Mouse (Mus musculus) ES-Bruce4 (cell line): ENCODE measurements at regions not wholly inside any gene's neighbourhood (a gene's known extent, or its start where the extent isn't known, plus 50 kb on each side); places are given as distances from the start of the nearest gene placed in this dataset.

Experiments used
- H3K27ac ChIP-seq: 2 replicates; pipeline ENCODE4 v1.5.1; 2012; ENCODE audit warnings: low read length, inconsistent platforms; ENCODE audit not compliant: insufficient read depth
- H3K27me3 ChIP-seq: 2 replicates; pipeline ENCODE4 v1.6.1; 2012; ENCODE audit warnings: mild to moderate bottlenecking, low read length, inconsistent platforms; ENCODE audit not compliant: control insufficient read depth, poor library complexity, insufficient read depth, severe bottlenecking
- H3K36me3 ChIP-seq: 2 replicates; pipeline ENCODE4 v1.6.1; 2012; ENCODE audit warnings: inconsistent platforms, mild to moderate bottlenecking, low read length, moderate library complexity; ENCODE audit not compliant: control insufficient read depth, poor library complexity, insufficient read depth, severe bottlenecking
- H3K4me1 ChIP-seq: one replicate; pipeline ENCODE4 v1.8.1; 2011; ENCODE audit warnings: low read length; ENCODE audit not compliant: control insufficient read depth, insufficient read depth
- H3K4me3 ChIP-seq: 2 replicates; pipeline ENCODE4 v1.5.1; 2011; ENCODE audit warnings: low read depth, mild to moderate bottlenecking, low read length
- H3K9ac ChIP-seq: 2 replicates; pipeline ENCODE4 v1.6.1; 2012; ENCODE audit warnings: low read depth, mild to moderate bottlenecking, inconsistent platforms; ENCODE audit not compliant: poor library complexity, severe bottlenecking
- H3K9me3 ChIP-seq: replicated peaks from 2 replicates; pipeline ENCODE4 v1.6.1; 2012; ENCODE audit warnings: mild to moderate bottlenecking, low read length, inconsistent platforms; ENCODE audit not compliant: control insufficient read depth, poor library complexity, insufficient read depth, severe bottlenecking
- CTCF ChIP-seq: IDR thresholded peaks from one replicate; pipeline ENCODE4 v1.8.1; 2011; ENCODE audit warnings: low read depth, low read length
- EP300 ChIP-seq: IDR thresholded peaks from 2 replicates; pipeline ENCODE4 v1.6.1; 2011; ENCODE audit warnings: low read depth, low read length; ENCODE audit not compliant: insufficient read depth
- POLR2A ChIP-seq: IDR thresholded peaks from one replicate; pipeline ENCODE4 v1.8.1; 2011; ENCODE audit warnings: low read length; ENCODE audit not compliant: insufficient read depth

DNA sequence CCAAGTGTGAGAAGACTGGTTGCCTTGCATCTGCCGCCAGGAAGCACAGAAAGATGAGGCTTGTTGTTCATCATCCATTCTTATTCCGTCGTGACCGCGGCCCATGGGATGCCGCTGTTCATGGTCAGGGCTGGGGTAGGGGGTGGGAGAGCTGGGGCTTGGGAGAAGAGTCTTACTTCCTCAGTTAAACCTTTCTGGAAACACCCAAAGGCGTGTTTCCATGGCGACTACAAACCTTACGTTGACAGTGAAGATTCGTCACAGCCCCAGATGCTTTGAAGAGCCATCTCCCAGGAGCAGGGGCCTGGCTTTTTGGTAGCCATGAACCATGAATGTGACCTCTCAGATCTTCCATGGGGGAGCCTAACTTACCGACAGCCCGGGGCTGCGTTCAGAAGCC lies 114.6 kb upstream of the Lrfn2 start:
- H3K27me3 ChIP-seq = no peaks in the 10 kb centered on the region
- H3K4me1 ChIP-seq = peaks cover 13% of the 10 kb centered on the region
- no peaks in the 10 kb centered on the region for H3K9me3 ChIP-seq
- H3K4me3 ChIP-seq = no peak overlapping the region
- no peak overlapping the region for H3K9ac ChIP-seq
- TF ChIP-seq EP300 = no peak
- TF ChIP-seq POLR2A = no peak
- no peak for TF ChIP-seq CTCF
- no peak overlapping the region for H3K27ac ChIP-seq
- no peaks in the 10 kb centered on the region for H3K36me3 ChIP-seq

DNA sequence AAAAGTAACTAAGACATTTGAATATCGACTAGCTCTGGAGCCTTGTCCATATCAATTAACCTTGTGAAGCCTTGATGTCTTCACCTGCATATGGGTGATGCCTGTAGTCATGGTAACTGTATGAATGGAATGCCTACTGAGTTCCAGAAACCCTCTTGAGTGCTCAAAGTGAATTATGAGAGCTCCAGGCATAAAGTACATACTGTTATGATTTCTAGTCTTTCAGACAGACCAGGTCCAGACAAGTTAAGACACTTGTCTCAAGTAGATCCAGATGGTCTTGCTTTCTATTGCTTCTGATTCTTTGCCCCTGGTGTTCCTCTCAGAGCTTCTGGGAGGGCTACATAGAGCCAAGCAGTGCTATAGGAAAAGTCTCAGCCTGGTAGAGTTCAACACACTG lies 112.5 kb upstream of the Lrfn2 start:
- Histone ChIP-seq H3K9ac (no peak overlapping the region), H3K4me1 (peaks cover 7% of the 10 kb centered on the region), H3K27me3 (no peaks in the 10 kb centered on the region), H3K36me3 (no peaks in the 10 kb centered on the region), H3K9me3 (no peaks in the 10 kb centered on the region), H3K4me3 (no peak overlapping the region), H3K27ac (no peak overlapping the region)
- TF ChIP-seq CTCF = no peak
- TF ChIP-seq POLR2A = no peak
- no peak for TF ChIP-seq EP300

DNA sequence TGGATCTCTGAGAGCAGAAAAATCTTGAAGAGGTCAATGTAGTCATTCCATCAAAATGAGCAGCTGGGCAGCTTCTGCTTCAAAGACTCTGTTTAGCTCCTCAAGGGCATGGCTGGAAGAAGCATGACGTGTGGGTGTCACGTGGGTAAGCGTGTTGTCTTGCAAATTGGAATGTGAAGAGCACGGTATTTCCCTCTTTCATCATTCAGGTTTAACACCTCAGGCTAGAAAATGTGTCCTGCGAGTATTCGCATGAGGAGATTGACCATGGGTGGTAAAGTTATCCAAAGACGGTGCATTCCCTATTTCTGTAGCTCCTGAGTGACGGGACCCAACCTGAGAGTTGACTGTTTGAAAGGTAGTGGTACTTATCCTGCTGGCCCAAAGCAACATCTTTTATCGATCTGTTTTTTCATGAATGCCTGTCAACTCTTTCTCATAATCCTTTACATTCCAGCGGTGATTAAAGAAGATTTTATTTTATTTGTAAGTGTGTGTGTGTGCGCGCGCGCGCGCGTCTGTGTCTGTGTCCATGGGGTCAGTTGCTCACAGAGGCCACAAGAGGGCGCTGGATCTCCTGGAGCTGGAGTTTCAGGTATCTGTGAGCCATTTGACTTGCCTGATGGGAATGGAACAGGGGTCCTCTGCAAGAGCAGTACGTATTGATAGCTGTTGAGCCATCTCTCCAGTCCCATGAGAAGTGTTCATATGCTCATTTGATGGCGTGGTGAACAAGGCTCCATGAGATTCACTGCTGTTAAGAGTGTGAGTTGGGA lies 109.9 kb upstream of the Lrfn2 start:
- H3K4me1 ChIP-seq = peaks cover 2% of the 10 kb centered on the region
- no peak overlapping the region for H3K4me3 ChIP-seq
- H3K36me3 ChIP-seq = no peaks in the 10 kb centered on the region
- no peaks in the 10 kb centered on the region for H3K9me3 ChIP-seq
- H3K27ac ChIP-seq = no peak overlapping the region
- no peak overlapping the region for H3K9ac ChIP-seq
- H3K27me3 ChIP-seq = no peaks in the 10 kb centered on the region
- TF ChIP-seq EP300 (no peak), CTCF (peak; percentile 42)

DNA sequence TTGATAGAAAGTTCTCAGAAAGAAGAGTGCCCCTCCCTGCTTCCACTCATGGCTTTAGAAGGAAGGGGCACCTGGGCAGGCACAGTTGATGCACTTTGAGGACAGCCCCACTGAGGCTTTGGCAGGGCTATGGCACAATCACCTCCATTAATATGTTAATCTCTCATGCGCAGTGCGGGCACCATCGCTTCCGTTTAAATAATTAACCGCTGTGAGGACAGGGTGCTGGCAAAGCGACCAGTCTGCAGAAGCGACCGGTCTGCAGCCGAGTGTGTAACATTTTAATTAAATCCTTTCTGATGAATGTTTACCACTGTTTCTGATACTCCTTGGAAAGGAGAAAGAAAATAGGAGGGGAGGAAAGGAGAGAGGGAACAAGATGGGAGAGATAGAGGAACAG lies 108.3 kb upstream of the Lrfn2 start:
- no peaks in the 10 kb centered on the region for H3K36me3 ChIP-seq
- H3K4me1 ChIP-seq = no peaks in the 10 kb centered on the region
- TF ChIP-seq EP300 (no peak), CTCF (no peak), POLR2A (no peak)
- no peaks in the 10 kb centered on the region for H3K9me3 ChIP-seq
- H3K27ac ChIP-seq = no peak overlapping the region
- H3K9ac ChIP-seq = no peak overlapping the region
- H3K27me3 ChIP-seq = no peaks in the 10 kb centered on the region
- H3K4me3 ChIP-seq = no peak overlapping the region

DNA sequence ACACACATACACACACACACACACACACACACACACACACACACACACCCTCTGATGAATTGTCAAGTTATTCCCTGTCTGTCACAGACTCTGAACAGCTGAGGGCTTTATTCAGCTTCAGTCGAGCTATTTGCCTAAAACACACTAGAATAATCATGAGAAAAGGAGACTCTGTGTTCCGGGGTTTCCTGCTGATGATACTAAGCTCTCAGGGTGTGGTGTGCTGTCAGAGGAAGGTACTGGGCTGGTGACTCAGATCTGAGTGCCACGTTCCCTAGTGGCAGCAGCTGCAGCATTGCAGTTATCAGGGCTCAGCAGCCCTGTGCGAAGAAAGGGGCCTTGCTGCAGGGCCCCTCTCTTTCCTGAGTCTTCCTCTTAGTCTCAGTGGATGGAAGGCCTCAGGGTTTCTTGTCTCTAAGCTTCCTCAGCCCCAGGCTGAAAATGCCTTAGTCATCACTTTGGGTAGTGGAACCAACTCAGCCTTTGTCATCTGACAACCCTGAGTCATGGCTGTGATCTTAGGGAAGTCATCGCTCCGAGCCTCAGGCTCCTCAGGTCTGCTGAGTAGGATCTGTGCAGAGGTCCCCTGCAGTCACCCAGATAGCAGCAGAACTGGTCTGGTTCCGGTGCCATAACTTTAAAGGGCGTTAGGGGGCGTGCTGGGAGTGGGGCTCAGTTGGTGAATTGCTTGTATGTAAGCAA lies 106.8 kb upstream of the Lrfn2 start:
- no peak overlapping the region for H3K27ac ChIP-seq
- no peak overlapping the region for H3K4me3 ChIP-seq
- no peaks in the 10 kb centered on the region for H3K27me3 ChIP-seq
- no peaks in the 10 kb centered on the region for H3K36me3 ChIP-seq
- H3K9me3 ChIP-seq = no peaks in the 10 kb centered on the region
- TF ChIP-seq EP300 (no peak), CTCF (peak; percentile 35)
- H3K9ac ChIP-seq = no peak overlapping the region
- no peaks in the 10 kb centered on the region for H3K4me1 ChIP-seq

DNA sequence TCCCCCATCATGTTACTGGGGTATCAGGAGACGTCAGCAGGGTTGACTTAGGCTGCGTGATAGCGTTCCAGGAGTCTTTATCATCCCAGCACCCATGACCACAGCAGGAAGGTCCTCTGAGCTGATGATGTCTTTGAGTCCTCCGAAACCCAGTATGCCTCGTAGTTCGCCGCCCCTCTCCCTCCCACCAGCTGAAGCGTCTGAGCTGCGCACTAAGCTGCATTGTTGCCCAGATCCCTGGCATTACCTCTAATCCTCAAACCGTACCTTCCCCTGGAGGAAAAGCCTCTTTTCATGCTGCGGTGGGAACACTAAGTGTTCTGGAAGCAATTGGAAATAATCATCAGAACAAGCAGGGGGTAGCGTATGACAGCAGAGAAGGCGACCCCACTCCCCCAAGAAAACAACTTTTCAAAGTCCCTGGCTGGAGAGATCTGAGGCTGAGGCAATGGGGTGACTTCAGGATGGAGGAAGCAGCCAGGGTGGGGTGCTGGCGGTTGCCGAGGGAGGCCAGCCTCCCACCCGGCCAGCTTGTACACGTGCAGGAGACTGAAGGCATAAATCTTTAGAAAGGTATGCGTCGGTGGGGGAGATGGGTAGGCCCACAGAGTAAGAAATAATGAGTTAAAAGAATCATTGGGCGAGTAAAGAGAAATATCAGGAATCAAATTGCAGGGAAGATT lies 93.7 kb upstream of the Lrfn2 start:
- Histone ChIP-seq H3K4me1 (no peaks in the 10 kb centered on the region), H3K27me3 (no peaks in the 10 kb centered on the region; the same call in 1 of the 2 replicates), H3K4me3 (no peak overlapping the region), H3K27ac (no peak overlapping the region), H3K9me3 (no peaks in the 10 kb centered on the region), H3K36me3 (no peaks in the 10 kb centered on the region), H3K9ac (no peak overlapping the region)
- no peak for TF ChIP-seq CTCF
